Mouse (Mus musculus): ENCODE measurements around the gene Tmprss11b. TPM values are rescaled to one million over a fixed set of nuclear protein-coding genes. Genes with fewer than 3 reads are reported as not detected.

The Tmprss11b gene
- polyA plus RNA-seq, 1 experiment, result not detected

DNA sequence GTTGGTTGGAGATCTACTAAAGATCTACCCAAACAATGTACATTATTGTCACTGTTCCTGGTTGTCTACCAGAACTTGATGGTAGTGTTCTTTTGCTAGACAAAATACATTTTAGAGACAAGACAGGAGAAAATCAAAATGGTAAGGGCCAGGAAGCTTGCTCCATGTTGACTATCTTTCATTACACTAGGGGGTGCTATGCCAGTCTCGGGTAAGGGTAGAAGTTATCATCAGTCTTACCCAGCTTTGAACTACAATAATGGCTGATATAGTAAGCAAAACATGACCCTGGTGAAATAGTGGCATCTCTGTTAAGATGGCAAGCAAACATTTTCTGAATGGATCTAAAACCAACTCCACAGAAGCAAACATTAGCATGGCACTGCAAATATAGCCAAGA is 54.4 kb downstream of the Tmprss11b start:
- Histone ChIP-seq H3K4me3 (ENCODE audit: insufficient read depth, low read length) (no peak overlapping the region), H3K4me1 (ENCODE audit: control insufficient read depth, insufficient read depth, low read length) (no peaks in the 10 kb centered on the region), H3K27ac (ENCODE audit: insufficient read depth, low read depth, low read length) (no peak overlapping the region)
- TF ChIP-seq POLR2A (IDR thresholded peaks at IDR 0.05; ENCODE audit: borderline replicate concordance, low read depth, low read length), result no peak
- no peak for TF ChIP-seq CTCF (IDR thresholded peaks at IDR 0.05; ENCODE audit: low read depth, low read length)

Other genes starting within 250 kb of the Tmprss11b start
- 0.27 and 0.55 TPM in 2 replicates for gene Tmprss11a, start 207.4 kb downstream of the Tmprss11b start, polyA plus RNA-seq (2012; ENCODE audit: insufficient read depth, insufficient read length, missing spikeins)
- not detected in 2 replicates for gene Tmprss11g, start 157.8 kb downstream of the Tmprss11b start, polyA plus RNA-seq (2012; ENCODE audit: insufficient read depth, insufficient read length, missing spikeins)
- gene Tmprss11f, start 43.9 kb downstream of the Tmprss11b start, polyA plus RNA-seq (2012; ENCODE audit: insufficient read depth, insufficient read length, missing spikeins), result not detected in 2 replicates
- not detected in 2 replicates for gene Tmprss11e, start 69.5 kb upstream of the Tmprss11b start, polyA plus RNA-seq (2012; ENCODE audit: insufficient read depth, insufficient read length, missing spikeins)
- gene Ythdc1, start 127.9 kb upstream of the Tmprss11b start, polyA plus RNA-seq (2012; ENCODE audit: insufficient read depth, insufficient read length, missing spikeins), result 58.3 and 67.2 TPM in 2 replicates
- gene Ugt2b34, start 230.6 kb upstream of the Tmprss11b start, polyA plus RNA-seq (2012; ENCODE audit: insufficient read depth, insufficient read length, missing spikeins), result not detected in 2 replicates

Data from bone marrow macrophage, adult 2 months (primary cell).